In the genomic region with DNA sequence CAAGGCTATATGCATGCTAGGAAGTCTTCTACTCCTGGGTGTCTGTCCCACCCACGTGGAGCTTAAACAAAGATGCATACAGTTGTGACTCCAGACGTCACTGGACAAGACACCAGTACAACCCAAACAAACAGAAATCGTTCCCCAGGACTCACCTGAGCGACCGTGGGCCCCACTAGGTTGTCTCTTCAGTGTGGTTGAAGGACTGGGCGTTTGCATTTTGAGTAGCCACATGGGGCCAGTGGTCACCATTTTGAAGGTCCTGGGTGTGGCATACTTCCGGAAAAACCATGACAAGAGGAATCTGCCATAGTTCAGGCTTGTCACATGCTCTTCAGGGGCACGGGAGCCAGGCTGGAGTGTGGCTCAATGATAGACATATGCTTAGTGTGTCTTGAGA, we compare ENCODE assay signal across 8 mouse cellular contexts. TPM values are rescaled to one million over a fixed set of nuclear protein-coding genes. Genes with fewer than 3 reads are reported as not detected.
DNase-seq lines count a peak whose midpoint lies in the region; ATAC-seq and TF ChIP-seq lines count a peak whose summit lies in the region.

No protein-coding gene starts in this region.

- 0 out of 2 replicates have a peak overlapping the region, but pooled peaks have one; percentile 79 for H3K9ac ChIP-seq in heart, postnatal 0 days (replicated peaks; ENCODE audit: low read depth, low read length)
- peak overlapping the region; percentile 91; the same call in 1 of the 2 replicates for H3K9ac ChIP-seq in intestine, embryonic 14.5 days (ENCODE audit: low read length)
- no peak overlapping the region for H3K9ac ChIP-seq in midbrain, embryonic 15.5 days

- H3K4me3 ChIP-seq in heart, postnatal 0 days (ENCODE audit: low read depth, low read length), result no peak overlapping the region
- H3K4me3 ChIP-seq in brown adipose tissue, adult 24 weeks (ENCODE audit: insufficient read depth, low read depth, low read length), result peak overlapping the region; percentile 86
- peak overlapping the region; percentile 92 for H3K4me3 ChIP-seq in intestine, embryonic 14.5 days (ENCODE audit: low read depth, low read length)
- H3K4me3 ChIP-seq in midbrain, embryonic 15.5 days, result peak overlapping the region; percentile 82

- TF ChIP-seq CTCF in heart, postnatal 0 days (IDR thresholded peaks at IDR 0.05; ENCODE audit: low read depth), result no peak

- WGBS in heart, postnatal 0 days, result 81% methylated on average over 8 of the region's 8 CpGs
- WGBS in intestine, embryonic 14.5 days, result 82% methylated on average over 8 of the region's 8 CpGs
- 86% methylated on average over 8 of the region's 8 CpGs for WGBS in midbrain, embryonic 15.5 days

- H3K4me1 ChIP-seq in heart, postnatal 0 days (ENCODE audit: control insufficient read depth, insufficient read depth), result peaks cover 32% of the 10 kb centered on the region
- H3K4me1 ChIP-seq in brown adipose tissue, adult 24 weeks (ENCODE audit: control insufficient read depth, insufficient read depth, insufficient read length, low read length), result peaks cover 18% of the 10 kb centered on the region
- peaks cover 28% of the 10 kb centered on the region for H3K4me1 ChIP-seq in intestine, embryonic 14.5 days (replicated peaks; ENCODE audit: control insufficient read depth, insufficient read depth, low read length)
- H3K4me1 ChIP-seq in midbrain, embryonic 15.5 days, result peaks cover 34% of the 10 kb centered on the region

- no peak for TF ChIP-seq EP300 in heart, postnatal 0 days (IDR thresholded peaks at IDR 0.05; ENCODE audit: low read depth)

- no peak for DNase-seq in heart, postnatal 0 days (ENCODE audit: low spot score)
- no peak for DNase-seq in heart, postnatal 25 days (ENCODE audit: low spot score)
- DNase-seq in intestine, embryonic 14.5 days (ENCODE audit: low spot score), result no peak
- no peak for DNase-seq in left cerebral cortex, adult 8-10 months (ENCODE audit: low spot score in 2 of 2)
- DNase-seq in adrenal gland, postnatal 36 days, result no peak
- DNase-seq in layer of hippocampus, adult 11-12 months (ENCODE audit: low spot score), result no peak

- peaks cover 28% of the 10 kb centered on the region for H3K36me3 ChIP-seq in heart, postnatal 0 days (replicated peaks; ENCODE audit: control insufficient read depth, insufficient read depth, low read length)
- H3K36me3 ChIP-seq in intestine, embryonic 14.5 days (ENCODE audit: control insufficient read depth, insufficient read depth, low read length), result peaks cover 30% of the 10 kb centered on the region
- peaks cover 19% of the 10 kb centered on the region for H3K36me3 ChIP-seq in midbrain, embryonic 15.5 days (replicated peaks)

- H3K27me3 ChIP-seq in heart, postnatal 0 days (ENCODE audit: control insufficient read depth, insufficient read depth, low read length), result no peaks in the 10 kb centered on the region
- H3K27me3 ChIP-seq in intestine, embryonic 14.5 days (replicated peaks; ENCODE audit: control insufficient read depth, insufficient read depth, low read length), result no peaks in the 10 kb centered on the region
- no peaks in the 10 kb centered on the region for H3K27me3 ChIP-seq in midbrain, embryonic 15.5 days (replicated peaks)

- no peak overlapping the region for H3K27ac ChIP-seq in heart, postnatal 0 days (ENCODE audit: low read depth)
- H3K27ac ChIP-seq in brown adipose tissue, adult 24 weeks (replicated peaks; ENCODE audit: low read depth, low read length), result no peak overlapping the region
- H3K27ac ChIP-seq in intestine, embryonic 14.5 days (ENCODE audit: low read depth), result no peak overlapping the region
- H3K27ac ChIP-seq in midbrain, embryonic 15.5 days, result no peak overlapping the region

- intact Hi-C loops in heart, postnatal 25 days (cut with DNase I), result no loop called here

- no peak for ATAC-seq in heart, postnatal 0 days (ENCODE audit: insufficient read depth, low read depth)
- ATAC-seq in intestine, embryonic 14.5 days (replicated peaks; ENCODE audit: low FRiP score, low TSS enrichment, low read depth), result no peak
- ATAC-seq in midbrain, embryonic 15.5 days (replicated peaks), result no peak

- H3K9me3 ChIP-seq in heart, postnatal 0 days (replicated peaks; ENCODE audit: control insufficient read depth, low read length), result no peaks in the 10 kb centered on the region
- H3K9me3 ChIP-seq in intestine, embryonic 14.5 days (ENCODE audit: control insufficient read depth, low read length), result no peaks in the 10 kb centered on the region
- no peaks in the 10 kb centered on the region for H3K9me3 ChIP-seq in midbrain, embryonic 15.5 days

- H3K4me2 ChIP-seq in heart, postnatal 0 days (ENCODE audit: low read depth, low read length), result peak overlapping the region; percentile 68; the same call in 1 of the 2 replicates
- H3K4me2 ChIP-seq in intestine, embryonic 14.5 days (ENCODE audit: low read length), result peak overlapping the region; percentile 98
- peak overlapping the region; percentile 92; the same call in 1 of the 2 replicates for H3K4me2 ChIP-seq in midbrain, embryonic 15.5 days

RNA-seq across cellular contexts. Expression of a gene that starts 37.1 kb away (rescaled TPM):
- total RNA-seq in heart, postnatal 0 days (2014; rRNA removed; ENCODE audit: low replicate concordance), result 62.1 and 71.6 TPM in 2 replicates
- polyA plus RNA-seq in heart, postnatal 0 days (2015; fragmentation: Nextera tagmentation; extraction: Ambion mirVana), result 36.4 and 38.0 TPM in 2 replicates
- 10 to 100 TPM; 71.7 to 74.1 TPM for total RNA-seq in heart, postnatal 25 days (2021)
- polyA plus RNA-seq in brown adipose tissue, adult 24 weeks (2012; ENCODE audit: insufficient read depth, insufficient read length, missing spikeins), result 35.4 and 37.4 TPM in 2 replicates
- 22.3 and 23.6 TPM in 2 replicates for polyA plus RNA-seq in intestine, embryonic 14.5 days (2014; fragmentation: Nextera tagmentation; extraction: Ambion mirVana)
- polyA plus RNA-seq in midbrain, embryonic 15.5 days (2015; fragmentation: Nextera tagmentation; extraction: Ambion mirVana), result 62.8 and 63.9 TPM in 2 replicates
- total RNA-seq in left cerebral cortex, adult 8-10 months (2022), result 100 to 1,000 TPM; 236 to 279 (median 240) TPM
- 100 to 1,000 TPM; 132 to 163 TPM for total RNA-seq in adrenal gland, postnatal 36 days (2021)
